Mouse (Mus musculus): ENCODE results near the gene Adcy2. TPM values are rescaled to one million over a fixed set of nuclear protein-coding genes. Genes with fewer than 3 reads are reported as not detected.

Gene Adcy2
- total RNA-seq, 2 experiments from 2014 or later: 35.7 to 43.0 TPM

DNA sequence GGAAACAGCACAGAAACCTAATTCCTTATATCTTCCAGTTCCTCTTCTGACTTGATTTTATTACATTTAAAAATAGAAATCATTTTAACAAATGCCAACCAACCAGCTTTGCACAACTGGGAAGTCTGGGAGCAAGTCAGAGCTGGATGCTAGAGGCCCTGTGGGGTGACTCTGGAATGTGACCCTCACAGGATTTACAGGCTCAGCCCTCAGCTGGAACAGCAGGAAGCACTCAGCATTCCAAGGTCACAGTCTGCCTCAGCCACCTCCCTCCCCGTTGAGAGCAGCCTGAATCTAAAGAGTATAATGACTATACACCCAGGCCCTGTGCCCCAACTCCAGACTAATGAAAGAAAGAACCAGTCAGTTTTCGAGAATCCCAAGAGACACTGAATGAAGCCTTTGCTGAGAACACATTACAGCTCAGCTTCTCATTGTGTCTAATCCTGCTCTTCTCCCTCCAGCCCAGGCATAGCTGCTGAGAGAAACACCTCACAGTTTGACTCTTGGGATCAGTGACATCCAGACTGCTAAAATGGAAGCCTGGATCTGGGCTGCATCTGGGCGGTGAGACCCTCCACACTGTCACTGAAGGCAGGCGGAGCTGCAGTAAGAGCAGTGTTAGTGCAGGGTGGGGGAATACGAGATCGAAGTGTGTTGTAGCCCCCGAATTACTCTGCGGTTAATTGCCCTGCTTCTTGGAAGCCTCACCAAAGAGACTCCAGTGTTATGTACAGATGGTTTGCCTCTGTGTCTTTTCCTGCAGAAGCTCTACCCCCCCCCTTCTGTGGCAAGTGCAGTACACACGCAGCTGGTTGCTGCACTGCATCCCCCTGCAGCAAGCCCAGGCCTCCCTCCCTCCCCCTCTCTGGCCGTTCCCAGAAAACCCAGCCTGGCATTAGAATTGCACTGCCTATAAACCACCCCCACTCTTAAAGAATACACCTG, 426.1 kb downstream of the Adcy2 start:
- no peak for DNase-seq (ENCODE audit: low spot score)

DNA sequence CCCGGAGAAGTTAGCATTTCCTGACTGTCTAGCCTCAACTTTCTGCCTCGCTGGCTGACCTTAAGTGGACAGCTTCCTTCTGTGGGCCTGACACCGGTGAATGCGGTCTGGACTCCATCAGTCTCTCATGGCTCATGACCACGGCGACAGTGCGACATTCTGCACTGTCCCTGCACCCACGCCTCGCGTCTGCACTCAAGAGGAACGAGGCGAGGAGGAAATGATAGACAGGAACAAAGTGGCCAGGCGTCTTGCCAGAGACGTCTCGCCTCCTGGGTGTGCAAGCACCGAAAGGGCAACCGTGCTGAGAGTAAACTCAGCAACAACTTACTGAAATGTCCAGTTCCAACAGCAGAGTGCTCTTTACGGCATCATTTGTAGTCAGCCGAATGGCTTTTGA, 427.1 kb downstream of the Adcy2 start:
- no peak for DNase-seq (ENCODE audit: low spot score)

Data from gastrocnemius, adult 18-20 months (tissue).